Mouse (Mus musculus) heart, embryonic 15.5 days (tissue): Measurements from ENCODE around the gene Gm11009. TPM values are rescaled to one million over a fixed set of nuclear protein-coding genes. Genes with fewer than 3 reads are reported as not detected.
"Not testable (repeated sequence)": the region's sequence is repeated elsewhere in the genome, so short reads cannot be mapped to it uniquely, and the experiment has no call there.

Source experiments
- ATAC-seq: fragments of 200-750 bp; cut with Nextera tagmentation; replicated peaks from 2 replicates; pipeline ENCODE4 v1.8.0; 2017; ENCODE audit warnings: low read depth, moderate TSS enrichment; ENCODE audit not compliant: insufficient number of reproducible peaks, insufficient read depth, low FRiP score
- H3K27ac ChIP-seq: fragments of 300-500 bp; sonication (generic); 2 replicates; pipeline ENCODE4 v1.5.1; 2015; ENCODE audit warnings: mild to moderate bottlenecking, inconsistent platforms
- H3K27me3 ChIP-seq: fragments of 300-500 bp; sonication (generic); 2 replicates; pipeline ENCODE4 v1.6.1; 2015; ENCODE audit warnings: inconsistent platforms
- H3K36me3 ChIP-seq: fragments of 300-500 bp; sonication (generic); 2 replicates; pipeline ENCODE4 v1.6.1; 2015; ENCODE audit warnings: mild to moderate bottlenecking, inconsistent platforms
- H3K4me1 ChIP-seq: fragments of 300-500 bp; sonication (generic); replicated peaks from 2 replicates; pipeline ENCODE4 v1.6.1; 2015; ENCODE audit warnings: inconsistent platforms
- H3K4me2 ChIP-seq: fragments of 300-500 bp; sonication (generic); 2 replicates; pipeline ENCODE4 v1.6.1; 2015; ENCODE audit warnings: inconsistent platforms, mild to moderate bottlenecking, moderate library complexity
- H3K4me3 ChIP-seq: fragments of 300-500 bp; sonication (generic); 2 replicates; pipeline ENCODE4 v1.5.1; 2015; ENCODE audit warnings: mild to moderate bottlenecking, inconsistent platforms
- H3K9ac ChIP-seq: fragments of 300-500 bp; sonication (generic); 2 replicates; pipeline ENCODE4 v1.6.1; 2015; ENCODE audit warnings: mild to moderate bottlenecking, inconsistent platforms
- H3K9me3 ChIP-seq: fragments of 300-500 bp; sonication (generic); replicated peaks from 2 replicates; pipeline ENCODE4 v1.6.1; 2016; ENCODE audit warnings: inconsistent platforms
- WGBS: fragments of 180-500 bp; shearing (Covaris S2); methylation state at CpG from one replicate; pipeline ENCODE4 v1.1.7; 2015; ENCODE audit warnings: mixed read lengths; 5-methylcytosine and 5-hydroxymethylcytosine counted together
- polyA plus RNA-seq: library from polyadenylated mRNA; unstranded; fragments of >200 nt; fragmentation: Nextera tagmentation; extraction: Ambion mirVana; gene quantifications from 2 replicates; pipeline ENCODE4 v1.2.1, GENCODE M21; 2015

Gene Gm11009
- not detected in 2 replicates for polyA plus RNA-seq

- H3K27me3 ChIP-seq, H3K9ac ChIP-seq, H3K4me2 ChIP-seq, ATAC-seq, H3K27ac ChIP-seq, H3K9me3 ChIP-seq, H3K4me1 ChIP-seq, H3K4me3 ChIP-seq, H3K36me3 ChIP-seq: not testable (repeated sequence)
- no CpG with 5 or more reads among the region's 2 CpGs for WGBS
Observed at GRCm38 (mm10) chr2:176319394-176319793, at the start of gene Gm11009. Gene Gm11009 (minus strand): TSS chr2:176319494.

Other genes starting within 250 kb of the Gm11009 start
- 0.93 and 1.1 TPM in 2 replicates for gene Gm2004, start 169.7 kb downstream of the Gm11009 start, polyA plus RNA-seq
- gene 2210418O10Rik, start 92.9 kb downstream of the Gm11009 start, polyA plus RNA-seq, result 5.9 and 6.7 TPM in 2 replicates
- gene Gm14435, start 104.1 kb upstream of the Gm11009 start, polyA plus RNA-seq, result 9.7 and 10.8 TPM in 2 replicates
- gene Gm14434, start 167.3 kb upstream of the Gm11009 start, polyA plus RNA-seq, result 4.0 and 8.2 TPM in 2 replicates
- not detected in 2 replicates for gene Zfp967, start 201.6 kb upstream of the Gm11009 start, polyA plus RNA-seq